Mouse (Mus musculus) gastrocnemius, postnatal 14 days (tissue): Measurements from ENCODE around the gene Gm49380. TPM values are rescaled to one million over a fixed set of nuclear protein-coding genes. Genes with fewer than 3 reads are reported as not detected.

ENCODE experiments used
- DNase-seq: peaks from one replicate; pipeline ENCODE4 v3.0.0; 2021; ENCODE audit warnings: mixed read lengths
- intact Hi-C: fragments of 180-260 bp; cut with DNase I; formaldehyde crosslinking; loops from one replicate; pipeline ENCODE4 v1.15.1; 2025; ENCODE audit warnings: low total_unique reads
- long read RNA-seq, 2 experiments: library from polyadenylated mRNA; stranded (forward); transcript quantifications; one replicate each; pipeline ENCODE4 v2.0.0; 2021
- total RNA-seq, 2 experiments: library from RNA; stranded (reverse); gene quantifications; 2 replicates each; pipeline ENCODE4 v1.2.3; 2021

The Gm49380 gene
- 1 to 10 TPM in 1 of 2 experiments, under 1 TPM in 1; 0.23 to 1.2 TPM for total RNA-seq
- long read RNA-seq, experiment 1, partial matches to known transcripts: 0 of 14 reads
- long read RNA-seq, experiment 1, other reads (novel, unspliced or antisense): 14 of 14 reads
- long read RNA-seq, experiment 2, partial matches to known transcripts: 0 of 10 reads
- long read RNA-seq, experiment 2, other reads (novel, unspliced or antisense): 10 of 10 reads

DNA sequence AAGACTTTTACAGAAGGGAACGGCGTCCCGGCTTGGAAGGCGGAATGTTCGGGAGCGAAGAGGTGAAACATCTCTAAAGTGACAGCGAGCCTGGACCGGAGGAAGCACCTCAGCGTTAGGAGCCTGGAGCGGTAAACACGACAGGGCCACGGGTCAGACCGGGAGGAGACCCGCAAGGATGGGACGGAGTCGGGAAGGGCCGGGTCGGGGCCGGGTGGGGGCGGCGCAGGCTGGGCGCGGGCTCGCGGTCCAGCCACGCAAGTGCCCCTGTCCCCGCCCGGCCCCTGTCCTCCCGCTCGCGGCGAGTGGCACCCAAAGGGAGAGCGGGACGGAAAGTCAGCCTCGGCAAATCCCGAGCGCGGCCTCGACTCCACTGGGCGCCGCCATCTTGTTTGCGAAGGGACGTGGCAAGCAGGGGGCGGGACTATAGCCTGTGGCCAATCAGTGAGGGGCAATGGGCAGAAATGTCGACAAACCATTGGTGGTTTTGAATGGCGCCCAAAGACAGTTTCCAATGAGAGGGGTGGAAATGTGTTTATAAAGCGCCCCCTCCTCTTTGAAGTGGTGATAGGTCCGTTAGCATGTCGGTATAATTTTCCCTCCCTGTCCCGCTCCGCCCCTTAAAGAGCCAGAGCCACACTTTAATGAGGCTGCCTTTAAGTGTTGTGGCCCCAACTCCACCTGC lies at the start of gene Gm49380, which contains the start of gene Rnf26:
Gene Gm49380, minus strand, starts transcription at position 396 of the 685 bp plus-strand sequence.
Gene Rnf26, minus strand, starts transcription at position 413 of the 685 bp plus-strand sequence.
- intact Hi-C loops: no loop called here
- DNase-seq: peak; percentile 96

DNA sequence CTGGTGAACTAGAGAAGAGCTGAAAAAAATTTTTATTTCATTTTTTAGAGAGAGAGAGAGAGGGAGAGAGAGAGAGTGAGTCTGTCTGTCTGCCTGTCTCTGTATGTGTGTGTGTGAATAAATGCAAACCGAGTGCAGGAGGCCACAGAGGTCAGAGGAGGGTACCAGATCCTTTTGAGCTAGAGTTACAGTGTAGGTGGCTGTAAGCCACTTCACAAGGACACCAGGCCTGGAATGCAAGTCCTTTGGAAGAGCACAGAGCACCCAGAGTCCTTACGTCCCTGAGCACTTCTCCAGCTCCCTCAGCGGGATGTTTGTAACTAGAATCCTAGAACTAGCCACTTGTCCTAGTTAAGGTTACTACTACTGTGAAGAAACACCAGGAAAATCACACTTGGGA lies 46.6 kb upstream of the Gm49380 start:
- DNase-seq: no peak
- intact Hi-C loops: no loop called here

DNA sequence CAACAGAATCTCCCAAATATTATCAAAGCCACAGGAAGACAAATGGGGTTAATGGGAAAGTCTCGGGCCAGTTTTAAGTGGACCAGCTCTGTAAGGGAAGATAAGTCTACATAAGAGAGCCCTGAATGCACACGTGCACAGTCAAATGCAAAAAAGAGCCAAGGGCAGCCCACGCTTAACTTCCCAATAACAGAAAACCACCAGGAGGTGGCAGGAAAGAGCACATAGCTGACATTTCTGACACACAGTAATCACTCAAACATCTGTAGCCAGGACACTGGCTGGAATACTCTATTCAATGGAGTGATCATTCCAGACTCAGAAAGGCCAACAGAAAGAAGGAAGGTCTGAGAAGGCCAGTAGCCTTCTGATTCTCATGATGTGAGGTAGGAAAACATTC lies 34.0 kb upstream of the Gm49380 start:
- DNase-seq: no peak
- intact Hi-C loops: no loop called here

DNA sequence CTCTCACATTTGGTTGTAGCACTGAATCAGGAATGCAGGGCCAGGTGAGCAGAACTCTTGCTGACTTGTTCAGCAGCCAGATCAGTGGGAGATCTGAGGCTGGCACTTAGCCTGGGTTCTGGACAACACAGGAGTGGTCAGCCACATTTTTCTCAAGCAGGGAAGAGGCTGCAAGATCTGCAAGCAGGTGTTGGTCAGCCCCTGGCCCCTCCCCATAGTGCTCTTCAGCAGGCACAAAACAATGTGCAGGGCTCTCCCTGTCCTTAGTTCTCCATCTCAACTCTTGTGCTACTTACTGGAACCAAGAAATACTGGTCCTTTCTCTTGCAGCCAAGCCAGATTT lies 31.4 kb upstream of the Gm49380 start:
- DNase-seq: no peak
- intact Hi-C loops: no loop called here

DNA sequence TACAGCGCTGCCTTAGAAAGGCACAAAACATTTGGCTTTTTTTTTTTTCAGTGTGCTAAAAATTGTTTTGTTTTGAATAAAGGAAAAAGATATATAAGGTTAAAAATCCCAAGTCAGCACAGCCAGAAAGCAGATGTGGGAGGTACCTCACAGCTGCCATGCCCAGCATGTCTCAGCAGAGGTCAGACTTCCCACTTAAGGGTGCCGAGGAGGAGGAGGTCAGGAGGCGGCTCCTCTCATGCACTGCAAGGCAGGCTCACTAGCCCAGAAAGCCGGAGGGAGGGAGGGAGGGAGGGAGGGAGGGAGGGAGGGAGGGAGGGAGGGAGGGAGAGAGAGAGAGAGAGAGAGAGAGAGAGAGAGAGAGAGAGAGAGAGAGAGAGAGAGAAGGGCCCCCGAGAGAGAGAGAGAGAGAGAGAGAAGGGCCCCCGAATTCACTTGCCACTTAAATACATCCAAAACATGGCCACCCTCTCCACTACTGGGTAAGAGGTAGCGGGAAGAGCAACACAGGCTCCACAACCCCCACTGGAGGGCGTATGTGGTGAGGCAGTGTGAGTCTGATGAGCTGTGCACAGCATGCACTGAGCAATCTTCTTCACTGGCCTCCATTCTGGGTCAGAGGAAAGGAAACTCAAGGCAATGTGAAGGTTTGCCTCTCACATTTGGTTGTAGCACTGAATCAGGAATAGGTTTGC lies 30.9 kb upstream of the Gm49380 start:
- no peak for DNase-seq
- intact Hi-C loops: no loop called here

DNA sequence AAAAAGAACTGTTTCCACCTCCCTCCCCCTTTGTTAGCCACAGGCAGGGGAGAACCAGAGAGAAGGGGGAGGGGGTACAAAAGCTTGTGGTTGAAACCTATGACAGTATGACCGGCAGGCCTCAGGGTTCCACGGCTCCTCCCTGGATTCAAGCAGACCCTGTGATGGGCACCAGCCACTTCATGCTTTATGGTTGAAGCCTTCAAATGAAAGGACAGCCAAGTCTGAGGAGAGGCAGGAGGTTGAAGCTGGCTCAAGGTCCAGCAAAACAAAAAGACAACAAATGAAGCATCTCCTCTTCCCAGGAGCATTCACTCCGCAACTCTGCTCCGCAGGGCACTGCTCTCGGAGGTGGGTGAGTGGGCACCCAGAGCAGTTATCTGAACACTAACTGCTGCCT lies 30.1 kb upstream of the Gm49380 start:
- DNase-seq: no peak
- intact Hi-C loops: no loop called here

DNA sequence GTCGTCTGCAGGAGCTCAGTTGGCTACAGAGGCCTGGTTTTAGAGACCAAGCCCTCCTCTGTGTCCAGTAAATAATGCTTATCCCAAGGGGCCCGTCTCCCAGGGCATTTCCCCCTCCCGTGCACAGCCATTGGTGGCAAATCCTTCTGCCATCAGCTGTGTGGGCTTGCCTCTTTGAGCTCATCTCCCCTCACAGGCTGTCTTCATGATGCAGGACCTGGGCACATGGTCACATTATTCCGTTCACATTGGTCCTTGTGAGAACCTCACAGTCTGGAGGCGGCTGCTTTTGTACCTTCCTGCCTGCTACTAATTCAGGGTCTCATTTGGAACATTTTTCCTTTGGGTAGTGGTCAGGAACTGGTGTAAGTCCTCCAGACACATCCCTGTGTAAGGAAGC lies 28.7 kb upstream of the Gm49380 start:
- no peak for DNase-seq
- intact Hi-C loops: no loop called here

DNA sequence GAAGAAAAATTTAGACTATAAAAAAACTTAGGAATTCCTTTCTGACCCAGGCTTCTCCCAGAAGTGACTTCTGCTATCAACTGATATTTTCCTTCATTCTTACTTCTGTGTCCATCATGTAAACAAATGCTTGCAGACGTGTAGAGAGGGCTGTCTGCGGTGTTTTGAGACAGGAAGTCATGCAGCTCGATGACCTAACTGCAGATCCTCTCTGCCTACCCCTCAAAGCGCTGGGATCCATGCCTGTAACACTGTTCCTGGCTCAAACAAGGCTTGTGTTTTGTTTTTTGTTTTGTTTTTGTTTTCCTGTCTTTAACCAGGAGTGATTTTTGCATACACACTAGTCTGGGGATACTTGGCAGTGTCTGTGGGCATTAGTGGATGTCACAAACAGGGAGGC lies 24.5 kb upstream of the Gm49380 start:
- intact Hi-C loops: loop anchor here (10.0 kb wide), 1 partner anchor 97 kb away; the partner anchor contains the start of gene Cbl

DNA sequence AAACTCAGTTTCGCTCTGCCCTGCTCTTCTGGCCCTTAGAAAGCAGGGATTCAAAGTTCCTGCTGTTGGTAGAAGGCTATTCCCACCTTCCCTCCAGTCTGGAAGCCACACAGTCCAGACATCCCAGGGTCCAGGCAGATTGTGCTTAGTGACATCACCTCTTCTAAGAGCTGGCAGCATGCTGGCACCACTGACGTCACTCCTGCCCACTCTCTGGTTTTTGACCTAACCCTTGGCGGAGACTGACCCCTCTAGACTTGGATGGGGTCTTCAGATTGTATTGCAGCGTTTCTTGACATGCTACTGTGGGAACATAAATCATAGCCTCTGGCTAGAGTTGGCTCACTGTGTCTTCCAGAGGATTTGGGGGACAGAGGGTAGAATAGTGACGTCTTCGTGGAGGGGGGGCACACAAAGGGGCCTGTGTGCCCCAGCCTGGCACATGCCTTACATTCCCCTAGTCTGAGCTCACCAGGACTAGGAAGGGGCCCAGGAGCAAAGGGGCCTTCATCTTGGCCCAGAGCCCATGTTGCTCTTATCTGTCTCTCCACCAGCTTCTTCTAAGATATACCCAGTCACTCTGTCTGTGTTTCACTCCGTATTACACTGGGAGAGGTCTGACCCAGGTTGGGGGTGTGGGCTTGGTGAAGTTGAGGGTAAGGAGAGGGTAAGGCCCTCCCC lies 22.6 kb upstream of the Gm49380 start:
- intact Hi-C loops: loop anchor here (10.0 kb wide), 1 partner anchor 99 kb away; the partner anchor contains the start of gene Cbl
- DNase-seq: no peak

More for the DNA sequence above, 24.5 kb upstream of the Gm49380 start:
- no peak for DNase-seq

DNA sequence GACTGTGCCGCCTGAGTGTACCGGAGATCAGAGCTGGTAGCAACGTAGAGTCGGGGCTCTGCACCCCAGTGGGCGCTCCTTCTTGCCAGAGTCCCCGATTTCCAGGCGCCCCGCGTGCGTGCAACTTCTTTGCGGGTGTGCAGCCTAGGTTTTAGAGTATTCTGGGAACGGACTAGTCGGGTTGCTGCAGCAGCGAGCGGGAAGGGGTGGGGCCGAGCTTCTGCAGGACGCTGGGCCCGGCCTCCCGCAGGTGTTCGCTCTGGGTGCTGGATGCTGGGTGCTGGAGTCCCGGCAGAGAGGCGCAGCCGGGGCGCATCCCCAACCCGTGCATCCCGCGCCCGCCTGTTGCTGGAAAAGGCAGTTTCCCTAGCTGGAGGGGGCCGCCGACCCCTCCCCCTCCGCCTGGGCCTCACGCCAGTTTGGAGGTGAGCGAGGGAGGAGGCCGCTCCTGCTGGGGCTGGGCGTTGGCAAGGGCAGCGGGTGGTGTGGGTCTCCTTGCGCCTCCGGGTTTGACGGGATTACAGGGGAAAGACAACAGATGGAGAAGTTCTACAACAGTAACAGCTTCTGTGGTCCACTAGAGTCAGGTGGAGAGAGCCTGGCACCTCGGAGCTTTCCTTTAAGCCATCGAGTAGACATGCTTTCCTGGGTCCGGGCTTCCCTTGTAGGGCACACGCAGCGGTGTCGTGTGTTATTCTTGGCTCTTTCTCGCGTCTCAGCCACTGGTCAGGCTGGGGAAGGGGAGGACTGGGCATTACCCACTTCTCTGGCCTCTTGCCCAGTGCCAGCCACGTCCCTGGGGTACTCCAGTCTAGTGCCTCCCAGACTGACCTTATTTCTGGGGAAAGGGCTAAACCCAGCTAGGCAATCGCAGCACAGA lies 21.8 kb upstream of the Gm49380 start:
- intact Hi-C loops: loop anchor here (5.0 to 10.0 kb wide), 2 partner anchors 100 to 347 kb away; partner anchors contain the start of genes Bcl9l and Cbl
- DNase-seq: peak; percentile 55

DNA sequence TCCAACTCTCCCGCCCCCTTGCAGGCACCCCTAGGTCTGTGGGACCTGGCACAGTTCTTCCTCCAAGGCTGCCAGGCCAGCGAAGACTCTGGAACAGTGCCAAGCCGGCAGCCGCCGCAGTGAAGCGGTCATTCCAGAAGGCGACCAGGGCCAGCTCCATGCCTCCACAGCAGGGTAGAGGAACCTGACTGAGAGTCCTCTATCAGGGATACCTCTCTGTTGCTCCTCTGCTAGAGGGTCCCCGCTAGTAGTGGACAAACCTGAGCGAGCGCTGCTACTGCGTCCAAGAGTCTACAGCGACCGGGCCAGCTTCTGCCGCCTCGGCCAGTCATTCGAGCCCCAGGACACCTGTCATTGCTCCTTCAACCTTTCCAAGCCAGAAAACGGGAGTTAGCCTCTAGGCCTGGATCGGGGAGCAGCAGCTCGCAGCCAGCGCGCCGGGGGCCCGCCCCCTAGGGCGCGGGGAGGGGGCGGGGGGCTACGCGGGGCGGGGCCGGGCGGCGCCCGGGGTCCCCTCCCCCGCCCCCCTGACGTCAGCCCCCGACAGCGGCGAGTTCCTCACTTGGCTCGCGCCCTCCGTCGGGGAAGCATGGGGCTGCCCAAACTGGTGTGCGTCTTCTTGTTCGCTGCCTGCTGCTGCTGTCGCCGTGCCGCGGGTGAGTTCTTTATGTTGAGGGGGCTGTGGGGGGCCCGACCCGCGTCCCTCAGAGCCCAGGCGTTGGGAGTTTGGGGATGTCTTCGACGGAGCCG lies 21.0 kb upstream of the Gm49380 start, which contains the start of gene Mcam:
Gene Mcam, plus strand, starts transcription at position 369 of the 750 bp plus-strand sequence.
- DNase-seq: peak; percentile 69
- intact Hi-C loops: loop anchor here (5.0 to 10.0 kb wide), 2 partner anchors 101 to 348 kb away; partner anchors contain the start of genes Bcl9l and Cbl

DNA sequence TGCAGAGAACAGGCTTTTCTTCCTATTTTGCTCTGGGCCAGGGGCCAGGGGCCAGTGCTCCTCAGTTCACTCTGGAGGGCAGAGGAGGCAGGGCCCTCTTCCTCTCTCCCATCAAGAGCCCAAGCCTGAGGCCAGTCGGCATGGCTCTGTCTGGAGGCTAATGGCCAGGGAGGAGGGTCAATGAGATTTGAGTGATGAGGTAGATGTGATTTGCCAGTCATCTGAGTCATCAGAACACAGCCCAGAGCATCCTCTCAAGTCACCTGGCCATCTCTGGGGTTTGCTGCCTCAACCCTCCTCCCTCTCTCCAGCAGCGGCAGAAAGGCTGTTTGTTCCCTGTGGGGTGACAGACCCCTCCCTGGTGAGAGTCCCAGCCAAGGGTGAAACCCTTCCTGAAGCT lies 20.0 kb upstream of the Gm49380 start:
- no peak for DNase-seq
- intact Hi-C loops: loop anchor here (5.0 to 10.0 kb wide), 2 partner anchors 102 to 349 kb away; partner anchors contain the start of genes Bcl9l and Cbl

DNA sequence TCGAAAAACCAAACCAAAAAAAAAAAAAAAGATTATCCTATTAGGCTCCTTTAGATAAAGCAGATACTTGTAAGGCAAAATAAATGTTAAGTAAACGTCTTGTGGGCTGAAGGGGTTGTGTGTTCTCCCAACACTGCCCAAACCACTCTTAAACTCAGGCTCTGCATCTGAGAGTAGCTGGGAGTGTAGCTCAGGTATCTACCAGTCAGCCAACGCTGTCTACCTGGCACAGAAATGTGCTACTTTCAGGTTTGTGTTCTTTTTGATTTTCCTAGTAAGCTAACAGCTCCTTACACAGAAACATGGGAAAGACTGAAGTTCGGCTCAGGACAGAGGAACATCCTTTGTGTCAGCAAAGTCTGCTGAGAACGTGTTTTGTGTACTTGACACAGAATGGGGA lies 18.9 kb upstream of the Gm49380 start:
- intact Hi-C loops: loop anchor here (5.0 to 10.0 kb wide), 2 partner anchors 103 to 350 kb away; partner anchors contain the start of genes Bcl9l and Cbl
- no peak for DNase-seq

DNA sequence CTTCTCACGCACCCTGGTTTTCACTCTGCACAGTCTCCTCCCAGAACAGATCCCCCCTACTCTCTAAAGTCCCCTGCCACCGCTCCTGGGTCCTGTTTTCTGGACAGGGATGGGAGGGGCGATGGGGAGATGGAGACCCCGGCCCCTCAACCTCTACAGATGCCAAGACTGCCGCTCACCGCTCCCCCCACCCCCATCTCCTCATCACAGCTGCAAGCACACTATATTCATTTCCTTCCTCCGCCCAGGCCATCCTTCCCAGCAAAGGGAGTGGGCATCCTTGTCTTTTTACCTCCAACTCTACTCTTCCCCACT lies 17.9 kb upstream of the Gm49380 start:
- DNase-seq: no peak
- intact Hi-C loops: loop anchor here (5.0 to 10.0 kb wide), 2 partner anchors 104 to 351 kb away; partner anchors contain the start of genes Bcl9l and Cbl

DNA sequence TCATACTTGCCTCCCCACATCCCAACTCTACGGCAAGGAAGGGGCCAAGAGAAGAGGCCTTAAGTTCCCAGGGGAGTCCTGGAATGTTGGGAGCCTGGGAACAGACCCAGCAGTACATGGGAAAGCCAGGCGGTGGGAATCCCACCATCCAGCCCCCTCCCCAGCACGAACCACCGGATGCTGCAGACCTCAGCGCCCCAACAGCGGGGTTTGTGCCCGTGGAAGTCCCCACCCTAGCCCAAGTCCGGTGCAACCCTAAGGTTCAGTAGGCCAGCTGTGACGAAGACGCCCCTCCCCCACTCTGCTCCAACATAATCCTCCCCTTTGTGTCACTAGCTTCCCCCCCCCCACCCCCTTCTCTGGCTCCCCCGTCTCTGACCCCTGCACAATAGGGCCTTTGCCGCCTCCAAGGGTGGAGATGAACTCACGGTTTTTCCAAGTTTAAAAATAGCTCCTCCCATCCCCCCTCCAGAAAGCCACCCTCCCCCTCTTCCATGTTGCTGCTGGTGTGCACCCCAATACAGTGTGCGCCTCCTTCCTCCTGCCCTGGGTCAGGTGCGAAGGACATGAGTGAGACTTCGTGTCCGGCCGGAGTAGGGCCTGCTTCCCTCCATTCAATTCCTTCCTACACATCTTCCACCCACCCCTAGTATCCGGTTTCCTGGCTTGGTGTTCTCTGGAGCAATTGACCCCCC lies 17.4 kb upstream of the Gm49380 start:
- intact Hi-C loops: loop anchor here (5.0 to 10.0 kb wide), 2 partner anchors 104 to 352 kb away; partner anchors contain the start of genes Bcl9l and Cbl
- peak; percentile 56 for DNase-seq

DNA sequence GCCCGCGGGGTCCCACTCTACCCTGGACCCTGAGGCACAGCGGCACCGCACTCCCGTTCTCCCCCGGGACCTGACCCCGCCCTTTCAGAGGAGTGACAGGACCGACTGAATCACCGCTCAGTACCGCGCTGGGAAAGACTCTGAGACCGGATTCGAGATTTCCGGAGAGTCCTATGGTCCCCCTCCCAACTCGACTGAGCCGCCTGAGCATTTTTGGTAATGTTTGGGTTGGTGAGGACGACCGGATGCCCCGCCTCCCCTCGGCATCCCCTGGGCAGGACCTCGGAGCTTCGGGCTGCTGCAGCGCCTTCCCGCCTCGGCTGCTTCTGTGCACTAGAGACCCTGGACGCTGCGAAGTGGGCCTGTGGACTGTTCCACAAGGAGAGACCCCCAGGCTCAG lies 16.7 kb upstream of the Gm49380 start:
- intact Hi-C loops: loop anchor here (5.0 to 10.0 kb wide), 2 partner anchors 105 to 352 kb away; partner anchors contain the start of genes Bcl9l and Cbl
- DNase-seq: peak; percentile 74

DNA sequence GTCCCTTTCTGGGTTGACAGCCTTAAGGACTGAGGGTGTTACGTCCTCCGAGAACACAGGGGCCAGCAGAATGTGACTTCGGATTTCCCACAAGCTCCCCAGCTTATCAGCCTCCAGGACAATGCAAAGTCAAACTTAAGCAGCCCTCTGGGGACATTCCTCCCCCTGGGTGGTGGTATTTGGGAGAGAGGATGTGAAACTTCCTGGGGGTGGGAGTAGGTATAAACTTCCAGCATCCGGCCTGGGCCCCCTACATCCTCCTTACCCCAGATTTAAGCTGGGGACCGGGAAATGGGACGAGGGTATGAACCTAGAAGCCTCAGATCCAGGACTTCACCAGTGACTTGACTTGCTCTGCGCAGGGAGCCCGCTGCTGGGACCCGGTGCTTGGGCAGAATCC lies 16.3 kb upstream of the Gm49380 start:
- DNase-seq: no peak
- intact Hi-C loops: loop anchor here (5.0 to 10.0 kb wide), 2 partner anchors 105 to 353 kb away; partner anchors contain the start of genes Bcl9l and Cbl
